Mouse (Mus musculus) cerebellum, adult 2 months (tissue): ENCODE measurements around the gene Arl15. TPM values are rescaled to one million over a fixed set of nuclear protein-coding genes. Genes with fewer than 3 reads are reported as not detected.

Experiments used
- DNase-seq, 2 experiments: peaks; one replicate each; pipeline ENCODE4 v3.0.0; 2021
- H3K27ac ChIP-seq: fragments of 200-500 bp; 2 replicates; pipeline ENCODE4 v1.5.1; 2012; ENCODE audit warnings: low read length, control low read depth, inconsistent platforms; ENCODE audit not compliant: insufficient read depth
- H3K27me3 ChIP-seq: fragments of 200-500 bp; 2 replicates; pipeline ENCODE4 v1.6.1; 2012; ENCODE audit warnings: inconsistent platforms, mild to moderate bottlenecking, low read length, moderate library complexity; ENCODE audit not compliant: control insufficient read depth, insufficient read depth
- H3K4me1 ChIP-seq: fragments of 200-500 bp; 2 replicates; pipeline ENCODE4 v1.6.1; 2011; ENCODE audit warnings: low read length; ENCODE audit not compliant: control insufficient read depth, insufficient read depth
- H3K4me3 ChIP-seq: fragments of 200-500 bp; replicated peaks from 2 replicates; pipeline ENCODE3; 2011; ENCODE audit warnings: mild to moderate bottlenecking, low read depth, low read length, control low read depth; ENCODE audit not compliant: insufficient read depth
- CTCF ChIP-seq: fragments of 200-500 bp; IDR thresholded peaks from 2 replicates; pipeline ENCODE4 v1.5.1; 2011; ENCODE audit warnings: low read depth, mild to moderate bottlenecking, control low read depth, low read length, moderate library complexity, borderline replicate concordance; ENCODE audit not compliant: insufficient read depth
- POLR2A ChIP-seq: fragments of 200-500 bp; IDR thresholded peaks from 2 replicates; pipeline ENCODE4 v1.6.1; 2011; ENCODE audit warnings: low read length, control low read depth, borderline replicate concordance; ENCODE audit not compliant: insufficient read depth
- WGBS: fragments of 180-500 bp; shearing (Covaris S2); methylation state at CpG from one replicate; pipeline ENCODE4 v1.1.7; 2018; 5-methylcytosine and 5-hydroxymethylcytosine counted together
- polyA plus RNA-seq: library from polyadenylated mRNA; depleted of rRNA; stranded (reverse); fragments of >200 nt; gene quantifications from 2 replicates; pipeline ENCODE4 v1.2.3, GENCODE M21; 2012

Arl15 gene
- polyA plus RNA-seq, 1 experiment, result 10.3 TPM

- 63% methylated on average over 4 of the region's 4 CpGs for WGBS
- Histone ChIP-seq H3K27me3 (no peaks in the 10 kb centered on the region), H3K4me3 (no peak overlapping the region), H3K4me1 (peaks cover 4% of the 10 kb centered on the region), H3K27ac (no peak overlapping the region)
- TF ChIP-seq CTCF (no peak), POLR2A (no peak)
- peak in 1 of 2 experiments; percentile 33 for DNase-seq
Measured at GRCm38 (mm10) chr13:113860816-113861215, 66.5 kb downstream of the Arl15 start.

- Histone ChIP-seq H3K4me3 (no peak overlapping the region), H3K27me3 (no peaks in the 10 kb centered on the region), H3K27ac (no peak overlapping the region), H3K4me1 (peaks cover 4% of the 10 kb centered on the region)
- no peak for TF ChIP-seq CTCF
- no peak for TF ChIP-seq POLR2A
- DNase-seq, result no peak
- 91% methylated on average over 9 of the region's 9 CpGs for WGBS
Measured at GRCm38 (mm10) chr13:113861231-113861630, 66.9 kb downstream of the Arl15 start.

GRCm38 (mm10) chr13:113862951-113863350 lies 68.6 kb downstream of the Arl15 start:
- DNase-seq, result no peak
- no peak overlapping the region for H3K4me3 ChIP-seq
- no peaks in the 10 kb centered on the region for H3K27me3 ChIP-seq
- H3K4me1 ChIP-seq, result peaks cover 4% of the 10 kb centered on the region
- 82% methylated on average over 10 of the region's 10 CpGs for WGBS
- H3K27ac ChIP-seq, result no peak overlapping the region
- TF ChIP-seq POLR2A, result no peak
- no peak for TF ChIP-seq CTCF

GRCm38 (mm10) chr13:113863688-113864087 lies 69.4 kb downstream of the Arl15 start:
- Histone ChIP-seq H3K27me3 (no peaks in the 10 kb centered on the region), H3K4me1 (peaks cover 4% of the 10 kb centered on the region), H3K4me3 (no peak overlapping the region), H3K27ac (no peak overlapping the region)
- WGBS, result 87% methylated on average over 10 of the region's 10 CpGs
- no peak for TF ChIP-seq POLR2A
- TF ChIP-seq CTCF, result no peak
- DNase-seq, result no peak

GRCm38 (mm10) chr13:113864278-113864677 lies 70.0 kb downstream of the Arl15 start:
- Histone ChIP-seq H3K4me1 (peaks cover 4% of the 10 kb centered on the region), H3K27ac (no peak overlapping the region), H3K27me3 (no peaks in the 10 kb centered on the region), H3K4me3 (no peak overlapping the region)
- 68% methylated on average over 7 of the region's 7 CpGs for WGBS
- no peak for TF ChIP-seq POLR2A
- no peak for TF ChIP-seq CTCF
- DNase-seq, result no peak

- peak in 1 of 2 experiments; percentile 44 for DNase-seq
- TF ChIP-seq CTCF, result peak; percentile 72
- no peak for TF ChIP-seq POLR2A
- 63% methylated on average over 1 of the region's 1 CpGs for WGBS
- Histone ChIP-seq H3K27me3 (no peaks in the 10 kb centered on the region), H3K27ac (no peak overlapping the region), H3K4me3 (no peak overlapping the region), H3K4me1 (peaks cover 4% of the 10 kb centered on the region)
Measured at GRCm38 (mm10) chr13:113864893-113865292, 70.6 kb downstream of the Arl15 start.

GRCm38 (mm10) chr13:113865378-113865777 lies 71.1 kb downstream of the Arl15 start:
- H3K4me1 ChIP-seq, result peaks cover 4% of the 10 kb centered on the region
- TF ChIP-seq POLR2A, result no peak
- TF ChIP-seq CTCF, result no peak
- H3K27ac ChIP-seq, result no peak overlapping the region
- H3K4me3 ChIP-seq, result no peak overlapping the region
- H3K27me3 ChIP-seq, result no peaks in the 10 kb centered on the region
- no peak for DNase-seq
- 79% methylated on average over 6 of the region's 6 CpGs for WGBS

- 41% methylated on average over 7 of the region's 7 CpGs for WGBS
- no peak overlapping the region for H3K27ac ChIP-seq
- no peaks in the 10 kb centered on the region for H3K27me3 ChIP-seq
- DNase-seq, result peak; percentile 23 to 47
- peaks cover 2% of the 10 kb centered on the region for H3K4me1 ChIP-seq
- TF ChIP-seq POLR2A, result no peak
- peak; percentile 86 for TF ChIP-seq CTCF
- no peak overlapping the region for H3K4me3 ChIP-seq
Measured at GRCm38 (mm10) chr13:113865806-113866205, 71.5 kb downstream of the Arl15 start.
